Mouse (Mus musculus): ENCODE measurements around the gene Cyp2e1. TPM values are rescaled to one million over a fixed set of nuclear protein-coding genes. Genes with fewer than 3 reads are reported as not detected.

Gene Cyp2e1
- 0.52 and 0.85 TPM in 2 replicates for polyA plus RNA-seq (2015; fragmentation: Nextera tagmentation; extraction: Ambion mirVana)

DNA sequence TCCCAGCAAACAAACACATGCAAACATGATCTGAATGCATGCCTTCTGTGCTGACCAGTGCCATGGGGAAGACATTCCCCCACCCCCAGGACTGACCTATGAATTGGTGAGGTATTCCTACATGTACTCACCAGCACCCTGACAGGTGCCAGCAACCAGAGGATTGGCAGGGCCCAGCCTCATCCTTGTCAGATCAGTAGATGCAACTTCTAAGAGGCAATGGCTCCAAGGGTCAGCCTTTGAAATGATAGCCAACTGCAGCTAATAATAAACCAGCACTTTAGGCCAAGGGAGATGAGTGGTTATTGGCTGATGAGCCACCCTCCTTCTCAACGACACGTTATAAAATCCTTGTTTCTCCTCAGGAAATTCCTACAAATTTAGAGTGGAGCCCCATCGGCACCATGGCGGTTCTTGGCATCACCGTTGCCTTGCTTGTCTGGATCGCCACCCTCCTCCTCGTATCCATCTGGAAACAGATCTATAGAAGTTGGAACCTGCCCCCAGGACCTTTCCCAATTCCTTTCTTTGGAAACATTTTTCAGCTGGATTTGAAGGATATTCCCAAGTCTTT lies at the start of gene Cyp2e1:
Gene Cyp2e1 (plus strand): TSS at position 293 of the 574 bp plus-strand sequence.
- no peak for TF ChIP-seq EP300 (optimal IDR thresholded peaks at IDR 0.05)
- no peak for TF ChIP-seq CTCF (IDR thresholded peaks at IDR 0.05; ENCODE audit: low read depth)
- H3K9ac ChIP-seq (ENCODE audit: low read length), result no peak within 1 kb of the TSS
- 81% methylated on average over 7 of the region's 7 CpGs for WGBS
- H3K4me3 ChIP-seq (ENCODE audit: low read depth, low read length), result no peak within 1 kb of the TSS
- no peaks in the 10 kb centered on the region for H3K9me3 ChIP-seq (ENCODE audit: control insufficient read depth, low read length)
- H3K4me2 ChIP-seq (replicated peaks; ENCODE audit: low read depth), result no peak within 1 kb of the TSS
- H3K36me3 ChIP-seq (ENCODE audit: control insufficient read depth, insufficient read depth, low read length), result no peaks in the 10 kb centered on the region
- ATAC-seq (ENCODE audit: low FRiP score, low TSS enrichment), result no peak
- no peak within 1 kb of the TSS for H3K27ac ChIP-seq (replicated peaks)
- no peaks in the 10 kb centered on the region for H3K4me1 ChIP-seq (replicated peaks; ENCODE audit: control insufficient read depth, insufficient read depth)
- H3K27me3 ChIP-seq (ENCODE audit: control insufficient read depth, insufficient read depth, low read length), result no peaks in the 10 kb centered on the region
- no peak for DNase-seq (ENCODE audit: low spot score)

- H3K4me2 ChIP-seq (replicated peaks; ENCODE audit: low read depth), result no peak overlapping the region
- no peak for ATAC-seq (ENCODE audit: low FRiP score, low TSS enrichment)
- no peaks in the 10 kb centered on the region for H3K27me3 ChIP-seq (ENCODE audit: control insufficient read depth, insufficient read depth, low read length)
- H3K4me1 ChIP-seq (replicated peaks; ENCODE audit: control insufficient read depth, insufficient read depth), result no peaks in the 10 kb centered on the region
- H3K27ac ChIP-seq (replicated peaks), result no peak overlapping the region
- WGBS, result 80% methylated on average over 7 of the region's 7 CpGs
- no peak for TF ChIP-seq EP300 (optimal IDR thresholded peaks at IDR 0.05)
- no peak for TF ChIP-seq CTCF (IDR thresholded peaks at IDR 0.05; ENCODE audit: low read depth)
- H3K9me3 ChIP-seq (ENCODE audit: control insufficient read depth, low read length), result no peaks in the 10 kb centered on the region
- H3K36me3 ChIP-seq (ENCODE audit: control insufficient read depth, insufficient read depth, low read length), result no peaks in the 10 kb centered on the region
- no peak for DNase-seq (ENCODE audit: low spot score)
- no peak overlapping the region for H3K4me3 ChIP-seq (ENCODE audit: low read depth, low read length)
- no peak overlapping the region for H3K9ac ChIP-seq (ENCODE audit: low read length)
Measured at GRCm38 (mm10) chr7:140717155-140718055, 46.1 kb upstream of the Cyp2e1 start.

GRCm38 (mm10) chr7:140721095-140721494 lies 42.4 kb upstream of the Cyp2e1 start:
- no peak overlapping the region for H3K9ac ChIP-seq (ENCODE audit: low read length)
- H3K9me3 ChIP-seq (ENCODE audit: control insufficient read depth, low read length), result no peaks in the 10 kb centered on the region
- H3K36me3 ChIP-seq (ENCODE audit: control insufficient read depth, insufficient read depth, low read length), result no peaks in the 10 kb centered on the region
- no peak overlapping the region for H3K4me2 ChIP-seq (replicated peaks; ENCODE audit: low read depth)
- no peak overlapping the region for H3K4me3 ChIP-seq (ENCODE audit: low read depth, low read length)
- no peak for ATAC-seq (ENCODE audit: low FRiP score, low TSS enrichment)
- no peak for TF ChIP-seq EP300 (optimal IDR thresholded peaks at IDR 0.05)
- no peak for TF ChIP-seq CTCF (IDR thresholded peaks at IDR 0.05; ENCODE audit: low read depth)
- no peaks in the 10 kb centered on the region for H3K4me1 ChIP-seq (replicated peaks; ENCODE audit: control insufficient read depth, insufficient read depth)
- H3K27ac ChIP-seq (replicated peaks), result no peak overlapping the region
- H3K27me3 ChIP-seq (ENCODE audit: control insufficient read depth, insufficient read depth, low read length), result no peaks in the 10 kb centered on the region
- WGBS, result 48% methylated on average over 6 of the region's 6 CpGs
- no peak for DNase-seq (ENCODE audit: low spot score)

DNA sequence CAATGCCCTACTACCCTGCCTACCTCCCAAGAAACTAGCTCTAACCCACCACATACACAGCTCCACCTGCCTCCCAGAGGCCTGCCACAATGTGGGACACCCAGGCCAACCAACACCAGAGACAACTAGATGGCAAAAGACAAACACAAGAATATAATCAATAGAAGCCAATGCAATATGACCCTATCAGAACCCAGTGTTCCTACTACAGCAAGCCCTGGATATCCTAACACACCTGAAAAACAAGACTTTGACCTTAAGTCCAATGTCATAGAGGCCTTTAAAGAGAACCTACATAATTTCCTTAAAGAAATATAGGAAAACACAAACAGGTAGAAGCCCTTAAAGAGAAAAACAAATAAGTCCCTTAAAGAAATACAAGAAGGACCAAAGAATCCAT lies 38.0 kb upstream of the Cyp2e1 start:
- no peak overlapping the region for H3K4me2 ChIP-seq (replicated peaks; ENCODE audit: low read depth)
- no peaks in the 10 kb centered on the region for H3K27me3 ChIP-seq (ENCODE audit: control insufficient read depth, insufficient read depth, low read length)
- H3K27ac ChIP-seq (replicated peaks), result no peak overlapping the region
- H3K4me3 ChIP-seq (ENCODE audit: low read depth, low read length), result no peak overlapping the region
- DNase-seq (ENCODE audit: low spot score) (no peak), ATAC-seq (ENCODE audit: low FRiP score, low TSS enrichment) (no peak)
- no peak overlapping the region for H3K9ac ChIP-seq (ENCODE audit: low read length)
- TF ChIP-seq CTCF (IDR thresholded peaks at IDR 0.05; ENCODE audit: low read depth), result no peak
- no peaks in the 10 kb centered on the region for H3K4me1 ChIP-seq (replicated peaks; ENCODE audit: control insufficient read depth, insufficient read depth)
- no peaks in the 10 kb centered on the region for H3K36me3 ChIP-seq (ENCODE audit: control insufficient read depth, insufficient read depth, low read length)
- no peaks in the 10 kb centered on the region for H3K9me3 ChIP-seq (ENCODE audit: control insufficient read depth, low read length)

DNA sequence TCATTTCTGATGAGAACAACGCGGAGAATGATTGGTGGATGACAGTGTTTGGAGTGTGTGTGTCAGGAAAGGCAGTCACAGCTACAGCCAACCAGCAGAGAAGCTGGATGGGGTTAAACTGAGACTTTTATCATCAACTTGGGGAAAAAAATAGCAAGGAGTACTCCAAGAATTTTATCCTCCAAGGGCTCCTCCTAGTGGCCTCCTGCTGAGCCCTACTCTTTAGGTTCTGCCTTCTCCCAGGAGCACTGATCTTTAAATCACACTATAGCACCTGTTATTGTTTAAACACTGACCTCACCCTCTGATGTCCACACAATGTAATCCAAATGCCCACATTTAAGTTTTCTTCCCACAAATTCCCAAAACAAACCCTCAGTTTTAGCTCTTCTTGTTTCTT lies 30.4 kb upstream of the Cyp2e1 start:
- Histone ChIP-seq H3K27me3 (ENCODE audit: control insufficient read depth, insufficient read depth, low read length) (no peaks in the 10 kb centered on the region), H3K4me1 (replicated peaks; ENCODE audit: control insufficient read depth, insufficient read depth) (no peaks in the 10 kb centered on the region), H3K9me3 (ENCODE audit: control insufficient read depth, low read length) (no peaks in the 10 kb centered on the region), H3K36me3 (ENCODE audit: control insufficient read depth, insufficient read depth, low read length) (no peaks in the 10 kb centered on the region), H3K27ac (replicated peaks) (no peak overlapping the region), H3K4me3 (ENCODE audit: low read depth, low read length) (no peak overlapping the region), H3K9ac (ENCODE audit: low read length) (no peak overlapping the region), H3K4me2 (replicated peaks; ENCODE audit: low read depth) (no peak overlapping the region)
- no peak for DNase-seq (ENCODE audit: low spot score)
- ATAC-seq (ENCODE audit: low FRiP score, low TSS enrichment), result no peak
- WGBS, result 58% methylated on average over 2 of the region's 2 CpGs
- TF ChIP-seq CTCF (IDR thresholded peaks at IDR 0.05; ENCODE audit: low read depth) (peak; percentile 39), EP300 (optimal IDR thresholded peaks at IDR 0.05) (no peak)

DNA sequence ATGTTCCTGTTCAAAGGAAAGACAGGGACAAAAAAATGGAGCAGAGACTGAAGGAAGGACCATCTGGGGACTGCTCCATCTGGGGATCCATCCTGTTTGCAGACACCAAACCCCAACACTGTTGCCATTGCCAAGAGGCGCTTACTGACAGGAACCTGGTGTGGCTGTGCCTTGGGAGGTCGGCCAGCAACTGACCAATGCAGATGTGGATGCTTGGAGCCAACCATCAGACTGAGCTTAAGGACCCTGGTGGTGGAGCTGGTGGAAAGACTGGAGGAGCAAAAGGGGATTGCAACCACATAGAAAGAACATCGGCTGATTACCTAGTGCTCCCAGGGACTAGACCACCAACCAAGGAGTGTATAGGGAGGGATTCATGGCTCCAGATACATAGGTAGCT lies 16.1 kb upstream of the Cyp2e1 start:
- TF ChIP-seq CTCF (IDR thresholded peaks at IDR 0.05; ENCODE audit: low read depth), result no peak
- no peak for TF ChIP-seq EP300 (optimal IDR thresholded peaks at IDR 0.05)
- Histone ChIP-seq H3K36me3 (ENCODE audit: control insufficient read depth, insufficient read depth, low read length) (no peaks in the 10 kb centered on the region), H3K4me2 (replicated peaks; ENCODE audit: low read depth) (no peak overlapping the region), H3K9ac (ENCODE audit: low read length) (no peak overlapping the region), H3K9me3 (ENCODE audit: control insufficient read depth, low read length) (no peaks in the 10 kb centered on the region), H3K4me1 (replicated peaks; ENCODE audit: control insufficient read depth, insufficient read depth) (no peaks in the 10 kb centered on the region), H3K27ac (replicated peaks) (no peak overlapping the region), H3K27me3 (ENCODE audit: control insufficient read depth, insufficient read depth, low read length) (no peaks in the 10 kb centered on the region), H3K4me3 (ENCODE audit: low read depth, low read length) (no peak overlapping the region)
- DNase-seq (ENCODE audit: low spot score) (no peak), ATAC-seq (ENCODE audit: low FRiP score, low TSS enrichment) (no peak)
- WGBS, result 81% methylated on average over 3 of the region's 3 CpGs

Measured in stomach, postnatal 0 days (tissue).